Comparison of ENCODE assay signal across 19 mouse cellular contexts in the genomic region with DNA sequence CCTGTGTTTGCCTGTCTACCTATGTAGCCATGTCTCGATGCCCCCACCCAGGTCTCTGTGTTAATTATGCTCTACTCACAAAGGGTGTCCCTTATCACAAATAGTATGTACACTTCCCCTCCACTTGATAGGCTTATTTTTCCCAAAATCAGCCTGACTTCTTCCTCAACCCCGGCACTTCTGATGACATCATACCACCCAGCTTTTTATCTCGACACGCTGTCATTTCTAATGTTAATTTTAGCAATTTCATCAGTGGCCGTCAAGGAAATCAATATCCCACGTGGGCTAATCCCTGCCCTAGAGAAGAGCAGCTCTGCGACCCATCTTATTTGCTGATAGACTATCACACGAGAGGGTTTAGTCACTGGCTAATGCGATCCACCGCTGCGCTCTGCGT.
DNase-seq lines count a peak whose midpoint lies in the region; ATAC-seq and TF ChIP-seq lines count a peak whose summit lies in the region.
"Had no signal": no experiment of that assay in that cellular context is flagged by ENCODE, and none has a peak within 500 bp of the region (broad histone marks: within the 10 kb centered on the region; RNA-seq: fewer than 3 reads in every experiment).

No protein-coding gene starts in this region.

- 0 out of 2 replicates have a peak, but pooled peaks have one; percentile 19 for ATAC-seq in forebrain, embryonic 13.5 days
- ATAC-seq in forebrain, embryonic 15.5 days (replicated peaks) = no peak
- ATAC-seq in midbrain, embryonic 12.5 days (ENCODE audit: low FRiP score, low read depth) = 0 out of 2 replicates have a peak, but pooled peaks have one; percentile 2
- ATAC-seq in midbrain, postnatal 0 days (ENCODE audit: low FRiP score) = no peak
- ATAC-seq in intestine, postnatal 0 days = no peak
- ATAC-seq: Patski had no signal

- no peaks in the 10 kb centered on the region for H3K27me3 ChIP-seq in forebrain, embryonic 13.5 days
- no peaks in the 10 kb centered on the region for H3K27me3 ChIP-seq in forebrain, embryonic 15.5 days
- H3K27me3 ChIP-seq in midbrain, embryonic 12.5 days = no peaks in the 10 kb centered on the region
- no peaks in the 10 kb centered on the region for H3K27me3 ChIP-seq in midbrain, postnatal 0 days (ENCODE audit: insufficient read depth, low read length)
- H3K27me3 ChIP-seq in intestine, postnatal 0 days (replicated peaks; ENCODE audit: control insufficient read depth, insufficient read depth, low read length) = no peaks in the 10 kb centered on the region
- H3K27me3 ChIP-seq: hindbrain, embryonic 12.5 days; hindbrain, embryonic 15.5 days; Patski had no signal

- no peaks in the 10 kb centered on the region for H3K36me3 ChIP-seq in forebrain, embryonic 13.5 days (ENCODE audit: poor library complexity, severe bottlenecking)
- H3K36me3 ChIP-seq in forebrain, embryonic 15.5 days = no peaks in the 10 kb centered on the region
- no peaks in the 10 kb centered on the region for H3K36me3 ChIP-seq in midbrain, embryonic 12.5 days
- H3K36me3 ChIP-seq in midbrain, postnatal 0 days (ENCODE audit: insufficient read depth, low read length) = no peaks in the 10 kb centered on the region
- no peaks in the 10 kb centered on the region for H3K36me3 ChIP-seq in intestine, postnatal 0 days (ENCODE audit: control insufficient read depth, insufficient read depth)
- H3K36me3 ChIP-seq: forebrain, embryonic 10.5 days; hindbrain, embryonic 12.5 days; hindbrain, embryonic 15.5 days had no signal

- no peak overlapping the region for H3K9ac ChIP-seq in forebrain, embryonic 13.5 days
- no peak overlapping the region for H3K9ac ChIP-seq in forebrain, embryonic 15.5 days (replicated peaks)
- H3K9ac ChIP-seq in midbrain, embryonic 12.5 days (replicated peaks) = no peak overlapping the region
- no peak overlapping the region for H3K9ac ChIP-seq in midbrain, postnatal 0 days (replicated peaks; ENCODE audit: low read length, poor library complexity, severe bottlenecking)
- no peak overlapping the region for H3K9ac ChIP-seq in intestine, postnatal 0 days (ENCODE audit: low read depth, low read length)
- H3K9ac ChIP-seq: hindbrain, embryonic 12.5 days; hindbrain, embryonic 15.5 days had no signal

- no peak for TF ChIP-seq CTCF in midbrain, postnatal 0 days (IDR thresholded peaks at IDR 0.05)
- TF ChIP-seq CTCF in intestine, postnatal 0 days (IDR thresholded peaks at IDR 0.05; ENCODE audit: low read depth) = no peak

- H3K4me3 ChIP-seq in forebrain, embryonic 13.5 days = no peak overlapping the region
- H3K4me3 ChIP-seq in forebrain, embryonic 15.5 days = no peak overlapping the region
- H3K4me3 ChIP-seq in midbrain, embryonic 12.5 days = no peak overlapping the region
- no peak overlapping the region for H3K4me3 ChIP-seq in midbrain, postnatal 0 days (ENCODE audit: low read depth, low read length)
- H3K4me3 ChIP-seq in intestine, postnatal 0 days (ENCODE audit: low read depth, low read length) = no peak overlapping the region
- H3K4me3 ChIP-seq: forebrain, embryonic 10.5 days; hindbrain, embryonic 12.5 days; hindbrain, embryonic 15.5 days had no signal

- no peak overlapping the region for H3K27ac ChIP-seq in forebrain, embryonic 13.5 days
- H3K27ac ChIP-seq in forebrain, embryonic 15.5 days (replicated peaks) = no peak overlapping the region
- H3K27ac ChIP-seq in midbrain, embryonic 12.5 days (replicated peaks) = no peak overlapping the region
- H3K27ac ChIP-seq in midbrain, postnatal 0 days (ENCODE audit: low read depth, low read length) = no peak overlapping the region
- no peak overlapping the region for H3K27ac ChIP-seq in intestine, postnatal 0 days (ENCODE audit: low read depth, low read length)
- H3K27ac ChIP-seq: forebrain, embryonic 10.5 days; hindbrain, embryonic 12.5 days had no signal

- 90% methylated on average over 12 of the region's 12 CpGs for WGBS in forebrain, embryonic 13.5 days
- WGBS in forebrain, embryonic 15.5 days = 88% methylated on average over 12 of the region's 12 CpGs
- WGBS in midbrain, embryonic 12.5 days = 72% methylated on average over 12 of the region's 12 CpGs
- 67% methylated on average over 12 of the region's 12 CpGs for WGBS in midbrain, postnatal 0 days
- 85% methylated on average over 12 of the region's 12 CpGs for WGBS in intestine, postnatal 0 days

- H3K4me1 ChIP-seq in forebrain, embryonic 13.5 days = peaks cover 10% of the 10 kb centered on the region
- peaks cover 11% of the 10 kb centered on the region for H3K4me1 ChIP-seq in forebrain, embryonic 15.5 days
- H3K4me1 ChIP-seq in midbrain, embryonic 12.5 days = peaks cover 4% of the 10 kb centered on the region; the same call in 1 of the 2 replicates
- no peaks in the 10 kb centered on the region for H3K4me1 ChIP-seq in midbrain, postnatal 0 days (ENCODE audit: insufficient read depth, low read length)
- no peaks in the 10 kb centered on the region for H3K4me1 ChIP-seq in intestine, postnatal 0 days (replicated peaks; ENCODE audit: control insufficient read depth, insufficient read depth, low read length)

- DNase-seq in midbrain, postnatal 0 days (ENCODE audit: low spot score) = no peak
- peak; percentile 22 for DNase-seq in retina, postnatal 1 day
- DNase-seq in retina, embryonic 14.5 days (ENCODE audit: low spot score) = no peak
- DNase-seq: adrenal gland, postnatal 10 days; adrenal gland, postnatal 36 days; cerebellum, adult 18-20 months; cerebellum, adult 9-10 months; cerebellum, postnatal 14 days; gastrocnemius, postnatal 10 days; heart, adult 11 months had no signal

- H3K9me3 ChIP-seq in forebrain, embryonic 13.5 days (replicated peaks) = no peaks in the 10 kb centered on the region
- no peaks in the 10 kb centered on the region for H3K9me3 ChIP-seq in forebrain, embryonic 15.5 days
- 0 out of 2 replicates have a peak, but pooled peaks cover 3% of the 10 kb centered on the region for H3K9me3 ChIP-seq in midbrain, embryonic 12.5 days
- no peaks in the 10 kb centered on the region for H3K9me3 ChIP-seq in midbrain, postnatal 0 days (ENCODE audit: low read length)
- no peaks in the 10 kb centered on the region for H3K9me3 ChIP-seq in intestine, postnatal 0 days (ENCODE audit: control insufficient read depth)
- H3K9me3 ChIP-seq: hindbrain, embryonic 12.5 days; hindbrain, embryonic 15.5 days had no signal

- no peak overlapping the region for H3K4me2 ChIP-seq in forebrain, embryonic 13.5 days
- no peak overlapping the region for H3K4me2 ChIP-seq in forebrain, embryonic 15.5 days (replicated peaks)
- H3K4me2 ChIP-seq in midbrain, embryonic 12.5 days (replicated peaks) = no peak overlapping the region
- H3K4me2 ChIP-seq in midbrain, postnatal 0 days (ENCODE audit: low read depth, low read length, poor library complexity, severe bottlenecking) = no peak overlapping the region
- H3K4me2 ChIP-seq in intestine, postnatal 0 days (replicated peaks; ENCODE audit: low read depth) = no peak overlapping the region
- H3K4me2 ChIP-seq: heart, embryonic 11.5 days; hindbrain, embryonic 12.5 days; hindbrain, embryonic 15.5 days had no signal

Comparison
In these comparisons a context has a peak if more than half of its experiments do, and no peak if none do; other contexts are left out.
1. ATAC-seq: peak in forebrain, embryonic 13.5 days (single experiment) and midbrain, embryonic 12.5 days (single experiment); none in forebrain, embryonic 15.5 days (single experiment), midbrain, postnatal 0 days (single experiment) and intestine, postnatal 0 days (single experiment).